Mouse (Mus musculus) testis, adult 2 months (tissue): ENCODE results near the gene Tes3-ps. TPM values are rescaled to one million over a fixed set of nuclear protein-coding genes. Genes with fewer than 3 reads are reported as not detected.
A peak's percentile ranks its signal among the peaks of the same experiment; 100 is the strongest.

Experiments
- H3K27ac ChIP-seq: fragments of 200-500 bp; 2 replicates; pipeline ENCODE4 v1.5.1; 2012; ENCODE audit warnings: low read depth, low read length; ENCODE audit not compliant: control insufficient read depth, insufficient read depth
- H3K27me3 ChIP-seq: fragments of 200-500 bp; 2 replicates; pipeline ENCODE4 v1.6.1; 2012; ENCODE audit warnings: mild to moderate bottlenecking, low read length, moderate library complexity; ENCODE audit not compliant: control insufficient read depth, insufficient read depth
- H3K36me3 ChIP-seq: fragments of 200-500 bp; 2 replicates; pipeline ENCODE4 v1.6.1; 2012; ENCODE audit warnings: mild to moderate bottlenecking, low read length; ENCODE audit not compliant: control insufficient read depth, insufficient read depth
- H3K4me1 ChIP-seq: fragments of 200-500 bp; 2 replicates; pipeline ENCODE4 v1.6.1; 2012; ENCODE audit warnings: low read length; ENCODE audit not compliant: control insufficient read depth, insufficient read depth
- H3K4me3 ChIP-seq: fragments of 200-500 bp; 2 replicates; pipeline ENCODE4 v1.5.1; 2012; ENCODE audit warnings: low read depth, mild to moderate bottlenecking, low read length, moderate library complexity, mixed read lengths; ENCODE audit not compliant: control insufficient read depth
- CTCF ChIP-seq: fragments of 200-500 bp; IDR thresholded peaks from 2 replicates; pipeline ENCODE4 v1.5.1; 2012; ENCODE audit warnings: low read depth, mild to moderate bottlenecking, inconsistent platforms, low read length, moderate library complexity; ENCODE audit not compliant: control insufficient read depth, insufficient read depth, insufficient replicate concordance
- POLR2A ChIP-seq: fragments of 200-500 bp; IDR thresholded peaks from 2 replicates; pipeline ENCODE4 v1.6.1; 2012; ENCODE audit warnings: low read depth, mild to moderate bottlenecking, inconsistent platforms, low read length, moderate library complexity; ENCODE audit not compliant: control insufficient read depth
- polyA plus RNA-seq: library from polyadenylated mRNA; depleted of rRNA; stranded (reverse); fragments of >200 nt; gene quantifications from 2 replicates; pipeline ENCODE4 v1.2.3, GENCODE M21; 2012

The Tes3-ps gene
- polyA plus RNA-seq, 1 experiment, result 0.62 TPM

- Histone ChIP-seq H3K4me3 (no peak overlapping the region), H3K4me1 (peaks cover 2% of the 10 kb centered on the region; the same call in 1 of the 2 replicates), H3K36me3 (no peaks in the 10 kb centered on the region), H3K27ac (no peak overlapping the region), H3K27me3 (no peaks in the 10 kb centered on the region)
- TF ChIP-seq CTCF, result no peak
- no peak for TF ChIP-seq POLR2A
These were observed 20.5 kb upstream of the Tes3-ps start for GRCm38 (mm10) chr13:49472676-49473005.

GRCm38 (mm10) chr13:49477887-49478286, 15.2 kb upstream of the Tes3-ps start:
- H3K27ac ChIP-seq, result no peak overlapping the region
- no peak overlapping the region for H3K4me3 ChIP-seq
- TF ChIP-seq CTCF (no peak), POLR2A (no peak)
- no peaks in the 10 kb centered on the region for H3K4me1 ChIP-seq
- no peaks in the 10 kb centered on the region for H3K27me3 ChIP-seq
- H3K36me3 ChIP-seq, result no peaks in the 10 kb centered on the region

DNA sequence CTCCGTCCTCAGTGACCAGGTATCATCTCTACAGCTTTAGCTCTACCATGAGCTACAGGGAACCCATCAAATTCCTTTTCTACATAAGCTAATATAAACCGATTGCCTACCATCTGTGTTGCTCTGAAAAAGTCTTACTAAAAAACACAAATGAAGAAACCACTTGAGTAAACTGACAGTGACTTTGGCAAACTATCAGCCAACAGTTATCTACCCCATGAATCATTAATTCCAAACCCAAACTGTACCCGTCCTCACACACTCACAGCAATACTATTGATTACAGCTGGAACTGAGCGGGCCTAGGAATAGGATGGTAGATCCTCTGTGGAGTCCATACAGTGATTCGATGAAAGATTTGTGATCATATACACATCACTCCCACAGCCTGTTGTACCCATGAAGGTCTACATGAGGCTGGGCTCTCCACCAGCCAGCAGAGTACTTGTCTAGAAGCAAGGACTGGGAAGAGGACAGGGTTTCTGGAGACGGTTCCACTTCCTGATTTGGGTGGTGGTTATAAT, 14.2 kb upstream of the Tes3-ps start:
- H3K4me3 ChIP-seq, result no peak overlapping the region
- H3K4me1 ChIP-seq, result no peaks in the 10 kb centered on the region
- H3K27ac ChIP-seq, result peak overlapping the region; percentile 54
- no peaks in the 10 kb centered on the region for H3K36me3 ChIP-seq
- no peaks in the 10 kb centered on the region for H3K27me3 ChIP-seq
- no peak for TF ChIP-seq POLR2A
- no peak for TF ChIP-seq CTCF

GRCm38 (mm10) chr13:49479399-49479798, 13.7 kb upstream of the Tes3-ps start:
- peak overlapping the region; percentile 54; the same call in 1 of the 2 replicates for H3K27ac ChIP-seq
- H3K4me1 ChIP-seq, result no peaks in the 10 kb centered on the region
- H3K36me3 ChIP-seq, result no peaks in the 10 kb centered on the region
- no peak overlapping the region for H3K4me3 ChIP-seq
- no peaks in the 10 kb centered on the region for H3K27me3 ChIP-seq
- no peak for TF ChIP-seq CTCF
- no peak for TF ChIP-seq POLR2A

GRCm38 (mm10) chr13:49480057-49480456, 13.1 kb upstream of the Tes3-ps start:
- H3K27me3 ChIP-seq, result no peaks in the 10 kb centered on the region
- H3K27ac ChIP-seq, result no peak overlapping the region
- H3K4me1 ChIP-seq, result no peaks in the 10 kb centered on the region
- H3K4me3 ChIP-seq, result no peak overlapping the region
- no peaks in the 10 kb centered on the region for H3K36me3 ChIP-seq
- TF ChIP-seq POLR2A (no peak), CTCF (no peak)

DNA sequence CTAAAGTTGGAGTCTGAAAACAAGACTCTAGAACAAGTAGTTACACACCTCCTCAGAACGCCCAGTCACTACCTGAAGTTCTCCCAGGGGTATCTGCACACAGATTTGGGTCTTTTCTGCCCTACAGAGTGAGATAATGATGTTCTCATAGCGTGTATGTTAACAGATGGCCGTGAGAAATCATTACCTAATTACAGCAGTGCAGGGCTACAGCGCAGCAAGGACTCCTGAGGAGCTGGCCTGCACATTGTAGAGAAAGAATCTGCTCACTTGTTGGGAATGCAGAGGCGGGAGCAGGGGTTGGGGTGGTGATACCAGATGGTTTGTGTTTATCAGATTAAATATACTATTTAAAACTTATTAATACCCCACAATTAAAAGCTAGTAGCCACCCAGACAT, 12.6 kb upstream of the Tes3-ps start:
- H3K4me3 ChIP-seq, result no peak overlapping the region
- peak overlapping the region; percentile 83 for H3K27ac ChIP-seq
- no peaks in the 10 kb centered on the region for H3K27me3 ChIP-seq
- H3K4me1 ChIP-seq, result no peaks in the 10 kb centered on the region
- no peaks in the 10 kb centered on the region for H3K36me3 ChIP-seq
- TF ChIP-seq CTCF (no peak), POLR2A (no peak)

DNA sequence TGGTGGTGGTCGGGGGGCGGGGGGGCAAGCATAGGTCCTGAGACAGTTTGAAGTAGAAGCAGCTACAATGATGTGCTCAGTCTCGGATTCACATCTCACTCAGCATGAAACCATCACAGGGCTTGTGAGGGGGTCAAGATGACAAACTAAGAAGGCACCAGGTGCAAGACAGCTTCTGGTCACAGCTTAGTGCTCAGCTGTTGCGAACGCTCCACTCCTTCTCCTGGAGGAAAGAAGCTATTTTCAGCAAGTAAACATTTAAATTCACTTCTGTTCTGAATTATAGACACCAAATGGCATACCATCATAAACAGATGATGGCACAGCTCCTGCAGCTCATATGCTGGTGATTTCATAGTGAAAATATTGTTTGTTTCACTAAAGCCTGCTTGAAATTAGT, 7.7 kb upstream of the Tes3-ps start:
- Histone ChIP-seq H3K36me3 (no peaks in the 10 kb centered on the region), H3K27me3 (no peaks in the 10 kb centered on the region), H3K27ac (no peak overlapping the region), H3K4me3 (no peak overlapping the region), H3K4me1 (no peaks in the 10 kb centered on the region)
- TF ChIP-seq CTCF, result no peak
- TF ChIP-seq POLR2A, result no peak

DNA sequence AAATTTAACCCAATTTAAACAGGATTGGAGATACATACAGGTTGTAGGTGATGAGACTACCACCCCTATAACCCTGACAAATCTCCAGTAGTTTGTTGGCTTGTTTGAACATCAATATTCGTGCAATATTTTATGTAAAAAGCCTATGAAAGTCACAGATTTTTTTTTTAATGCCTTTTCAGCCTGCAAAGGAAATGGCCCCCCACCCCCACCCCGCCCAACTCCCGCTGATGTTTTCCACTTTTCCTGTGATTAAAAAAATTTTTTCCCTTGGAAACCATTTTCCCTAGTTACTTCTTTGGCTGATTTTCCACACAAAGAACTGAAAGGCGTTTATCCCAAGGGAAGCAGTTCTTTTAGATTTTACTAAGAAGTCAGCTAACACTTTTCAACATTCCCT, 11.4 kb downstream of the Tes3-ps start, which contains the start of gene Ecm2:
Ecm2 (plus strand) TSS at position 301 of the 400 bp plus-strand sequence.
- Histone ChIP-seq H3K36me3 (no peaks in the 10 kb centered on the region), H3K27me3 (no peaks in the 10 kb centered on the region), H3K4me1 (no peaks in the 10 kb centered on the region), H3K4me3 (no peak within 1 kb of the TSS), H3K27ac (peak within 1 kb of the TSS; percentile 73)
- TF ChIP-seq CTCF (no peak), POLR2A (no peak)
